Mouse (Mus musculus) megakaryocyte, embryonic 14.5 days (primary cell): Measurements from ENCODE around the gene Bnip2.

ENCODE experiments used
- FLI1 ChIP-seq: IDR thresholded peaks from 2 replicates; pipeline ENCODE4 v1.6.1; 2012; ENCODE audit warnings: low read length, inconsistent platforms, mixed read lengths
- GATA1 ChIP-seq: IDR thresholded peaks from 3 replicates; pipeline ENCODE4 v1.6.1; 2012; ENCODE audit warnings: mixed read lengths, low read length, inconsistent platforms, borderline replicate concordance

- no peak for TF ChIP-seq GATA1
- no peak for TF ChIP-seq FLI1
Observed at GRCm38 (mm10) chr9:70037988-70038387, 48.7 kb downstream of the Bnip2 start, which contains the start of gene Gcnt3.
